Mouse (Mus musculus): ENCODE measurements around the gene Fgf22. TPM values are rescaled to one million over a fixed set of nuclear protein-coding genes. Genes with fewer than 3 reads are reported as not detected.
"Not testable (repeated sequence)": the region's sequence is repeated elsewhere in the genome, so short reads cannot be mapped to it uniquely, and the experiment has no call there.

Gene Fgf22
- polyA plus RNA-seq, 1 experiment from 2014 or later: 0.18 TPM

DNA sequence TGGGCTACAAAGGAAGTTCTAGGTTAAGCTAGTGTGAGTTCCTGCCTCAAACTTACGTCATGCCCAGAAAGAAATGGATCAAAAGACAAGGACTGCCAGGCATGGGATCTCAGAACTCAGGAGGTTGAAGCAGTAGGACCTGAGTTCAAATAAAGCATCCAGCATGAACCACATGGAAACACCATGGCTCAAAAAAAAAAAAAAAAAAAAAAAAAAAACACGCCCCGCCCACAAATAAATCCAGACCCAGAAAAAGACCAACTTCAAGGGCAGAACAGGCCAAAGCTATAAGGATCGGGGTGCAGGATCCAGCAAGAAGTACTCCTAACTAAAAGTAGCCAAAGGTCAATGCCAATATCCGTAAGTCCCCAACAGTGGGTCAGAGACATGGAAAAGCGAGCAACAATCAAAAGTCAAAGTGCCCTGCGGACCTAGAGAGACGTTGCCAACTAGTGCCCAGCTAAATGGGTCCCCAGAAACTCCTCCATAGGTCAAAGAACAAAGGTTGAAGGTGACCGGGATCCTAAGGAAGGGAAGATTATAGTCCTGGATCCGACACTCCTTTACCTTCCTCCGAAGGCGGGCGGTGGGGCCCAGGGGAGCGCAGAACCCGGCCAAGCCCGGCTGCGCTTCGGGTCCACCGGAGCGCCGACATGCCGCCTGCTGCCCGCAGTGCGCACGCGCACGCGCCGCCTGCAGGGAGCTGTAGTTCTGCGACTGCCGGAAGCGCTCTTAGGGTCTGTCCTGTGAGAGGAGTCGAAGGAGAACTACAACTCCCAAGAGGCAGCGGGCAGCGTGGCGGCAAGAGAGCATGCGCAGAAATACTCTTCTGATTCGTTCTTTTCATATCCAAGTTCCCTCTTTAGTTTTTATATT, 8.7 kb upstream of the Fgf22 start, which contains the start of gene Polrmt:
Gene Polrmt, minus strand, starts transcription at position 684 of the 876 bp plus-strand sequence.
- no peaks in the 10 kb centered on the region for H3K27me3 ChIP-seq (replicated peaks; ENCODE audit: insufficient read depth, low read length)
- H3K4me1 ChIP-seq (ENCODE audit: insufficient read depth, low read depth, low read length): no peaks in the 10 kb centered on the region; the same call in 1 of the 2 replicates
- no peaks in the 10 kb centered on the region for H3K9me3 ChIP-seq (ENCODE audit: low read length)
- peaks cover 12% of the 10 kb centered on the region; the same call in 1 of the 2 replicates for H3K36me3 ChIP-seq (ENCODE audit: insufficient read depth, low read length)
- H3K27ac ChIP-seq (ENCODE audit: low read length): no peak within 1 kb of the TSS
- peak; percentile 99 for ATAC-seq
- 2% methylated on average over 35 of the region's 38 CpGs for WGBS
- peak within 1 kb of the TSS; percentile 39 for H3K9ac ChIP-seq (replicated peaks; ENCODE audit: low read depth)
- TF ChIP-seq CTCF (IDR thresholded peaks at IDR 0.05): peak; percentile 65
- TF ChIP-seq EP300 (IDR thresholded peaks at IDR 0.05): no peak
- DNase-seq (ENCODE audit: low spot score): peak; percentile 99
- H3K4me2 ChIP-seq (replicated peaks; ENCODE audit: low read depth, low read length): peak within 1 kb of the TSS; percentile 74
- peak within 1 kb of the TSS; percentile 53 for H3K4me3 ChIP-seq (ENCODE audit: low read depth, low read length)

DNA sequence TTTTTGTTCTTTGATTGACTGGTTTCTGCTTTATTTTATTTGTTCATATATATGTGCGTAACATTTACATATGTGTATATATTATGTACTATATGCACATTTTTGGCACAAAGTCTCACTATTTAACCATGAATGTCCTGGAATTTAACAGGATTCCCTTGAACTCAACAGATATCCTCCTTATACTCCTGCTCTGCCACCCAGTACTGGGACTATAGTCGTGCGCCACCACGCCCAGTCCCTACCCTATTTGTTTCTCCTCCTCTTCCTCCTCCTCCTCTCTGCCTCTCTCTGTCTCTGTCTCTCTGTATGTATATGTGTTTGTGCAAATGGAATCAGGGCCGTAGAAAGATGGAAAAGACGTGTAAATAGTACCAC, 8.1 kb upstream of the Fgf22 start:
- peak overlapping the region; percentile 43; the same call in 1 of the 2 replicates for H3K4me2 ChIP-seq (replicated peaks; ENCODE audit: low read depth, low read length)
- no peaks in the 10 kb centered on the region for H3K9me3 ChIP-seq (ENCODE audit: low read length)
- H3K27me3 ChIP-seq (replicated peaks; ENCODE audit: insufficient read depth, low read length): no peaks in the 10 kb centered on the region
- DNase-seq (ENCODE audit: low spot score) (no peak), ATAC-seq (peak; percentile 27)
- no peaks in the 10 kb centered on the region; the same call in 1 of the 2 replicates for H3K4me1 ChIP-seq (ENCODE audit: insufficient read depth, low read depth, low read length)
- H3K27ac ChIP-seq (ENCODE audit: low read length): no peak overlapping the region
- H3K9ac ChIP-seq (replicated peaks; ENCODE audit: low read depth): no peak overlapping the region
- H3K36me3 ChIP-seq (ENCODE audit: insufficient read depth, low read length): 0 out of 2 replicates have a peak, but pooled peaks cover 5% of the 10 kb centered on the region
- H3K4me3 ChIP-seq (ENCODE audit: low read depth, low read length): no peak overlapping the region
- WGBS: 18% methylated on average over 6 of the region's 6 CpGs
- TF ChIP-seq CTCF (IDR thresholded peaks at IDR 0.05) (no peak), EP300 (IDR thresholded peaks at IDR 0.05) (no peak)

- no peaks in the 10 kb centered on the region; the same call in 1 of the 2 replicates for H3K4me1 ChIP-seq (ENCODE audit: insufficient read depth, low read depth, low read length)
- DNase-seq (ENCODE audit: low spot score) (no peak), ATAC-seq (no peak)
- 68% methylated on average over 6 of the region's 6 CpGs for WGBS
- TF ChIP-seq EP300 (IDR thresholded peaks at IDR 0.05) (no peak), CTCF (IDR thresholded peaks at IDR 0.05) (no peak)
- H3K9me3 ChIP-seq (ENCODE audit: low read length): no peaks in the 10 kb centered on the region
- H3K27me3 ChIP-seq (replicated peaks; ENCODE audit: insufficient read depth, low read length): no peaks in the 10 kb centered on the region
- H3K4me3 ChIP-seq (ENCODE audit: low read depth, low read length): no peak overlapping the region
- no peak overlapping the region for H3K9ac ChIP-seq (replicated peaks; ENCODE audit: low read depth)
- H3K4me2 ChIP-seq (replicated peaks; ENCODE audit: low read depth, low read length): no peak overlapping the region
- no peaks in the 10 kb centered on the region for H3K36me3 ChIP-seq (ENCODE audit: insufficient read depth, low read length)
- H3K27ac ChIP-seq (ENCODE audit: low read length): no peak overlapping the region
Observed at GRCm38 (mm10) chr10:79748496-79748895, 6.4 kb upstream of the Fgf22 start.

GRCm38 (mm10) chr10:79755854-79756253, 978 bp downstream of the Fgf22 start:
- Histone ChIP-seq H3K27ac (ENCODE audit: low read length) (no peak overlapping the region), H3K4me3 (ENCODE audit: low read depth, low read length) (no peak overlapping the region), H3K27me3 (replicated peaks; ENCODE audit: insufficient read depth, low read length) (no peaks in the 10 kb centered on the region), H3K4me1 (ENCODE audit: insufficient read depth, low read depth, low read length) (no peaks in the 10 kb centered on the region), H3K36me3 (ENCODE audit: insufficient read depth, low read length) (peaks cover 10% of the 10 kb centered on the region; the same call in 1 of the 2 replicates), H3K4me2 (replicated peaks; ENCODE audit: low read depth, low read length) (no peak overlapping the region), H3K9ac (replicated peaks; ENCODE audit: low read depth) (no peak overlapping the region), H3K9me3 (ENCODE audit: low read length) (no peaks in the 10 kb centered on the region)
- no peak for ATAC-seq
- WGBS: 78% methylated on average over 3 of the region's 3 CpGs
- TF ChIP-seq EP300 (IDR thresholded peaks at IDR 0.05): no peak
- TF ChIP-seq CTCF (IDR thresholded peaks at IDR 0.05): no peak
- DNase-seq (ENCODE audit: low spot score): no peak

GRCm38 (mm10) chr10:79756660-79757059, 1.8 kb downstream of the Fgf22 start:
- 84% methylated on average over 24 of the region's 24 CpGs for WGBS
- DNase-seq (ENCODE audit: low spot score): no peak
- TF ChIP-seq CTCF (IDR thresholded peaks at IDR 0.05) (no peak), EP300 (IDR thresholded peaks at IDR 0.05) (no peak)
- no peaks in the 10 kb centered on the region for H3K27me3 ChIP-seq (replicated peaks; ENCODE audit: insufficient read depth, low read length)
- no peak for ATAC-seq
- H3K9me3 ChIP-seq (ENCODE audit: low read length): no peaks in the 10 kb centered on the region
- no peaks in the 10 kb centered on the region for H3K4me1 ChIP-seq (ENCODE audit: insufficient read depth, low read depth, low read length)
- no peak overlapping the region for H3K4me3 ChIP-seq (ENCODE audit: low read depth, low read length)
- no peak overlapping the region for H3K9ac ChIP-seq (replicated peaks; ENCODE audit: low read depth)
- H3K27ac ChIP-seq (ENCODE audit: low read length): no peak overlapping the region
- H3K36me3 ChIP-seq (ENCODE audit: insufficient read depth, low read length): peaks cover 16% of the 10 kb centered on the region
- no peak overlapping the region for H3K4me2 ChIP-seq (replicated peaks; ENCODE audit: low read depth, low read length)

- H3K27ac ChIP-seq (ENCODE audit: low read length); H3K9ac ChIP-seq (replicated peaks; ENCODE audit: low read depth); H3K27me3 ChIP-seq (replicated peaks; ENCODE audit: insufficient read depth, low read length); ATAC-seq; H3K4me3 ChIP-seq (ENCODE audit: low read depth, low read length); H3K4me1 ChIP-seq (ENCODE audit: insufficient read depth, low read depth, low read length); H3K9me3 ChIP-seq (ENCODE audit: low read length); DNase-seq (ENCODE audit: low spot score); H3K4me2 ChIP-seq (replicated peaks; ENCODE audit: low read depth, low read length): not testable (repeated sequence)
- H3K36me3 ChIP-seq (ENCODE audit: insufficient read depth, low read length): peaks cover 19% of the 10 kb centered on the region
- 86% methylated on average over 1 of the region's 1 CpGs for WGBS
Observed at GRCm38 (mm10) chr10:79759675-79760074, 4.8 kb downstream of the Fgf22 start.

Data from lung, postnatal 0 days (tissue).